Mouse (Mus musculus) heart, postnatal 0 days (tissue): Measurements from ENCODE around the gene Dhx29.

Experiments
- CTCF ChIP-seq: IDR thresholded peaks from 2 replicates; pipeline ENCODE4 v1.5.1; 2016; ENCODE audit warnings: antibody characterized with exemption, control low read depth, low read depth
- EP300 ChIP-seq: IDR thresholded peaks from 2 replicates; pipeline ENCODE4 v1.6.1; 2016; ENCODE audit warnings: antibody characterized with exemption, low read depth

- TF ChIP-seq EP300 (no peak), CTCF (no peak)
These were observed 37.2 kb downstream of the Dhx29 start for GRCm38 (mm10) chr13:112964421-112964820.
